Mouse (Mus musculus) myocyte (in vitro differentiated cells): Measurements from ENCODE around the gene Cep104.

Experiments used
- E2F4 ChIP-seq: IDR thresholded peaks from one replicate; pipeline ENCODE4 v1.6.1; 2011; ENCODE audit warnings: mild to moderate bottlenecking, control low read depth, moderate library complexity; ENCODE audit not compliant: insufficient read depth
- POLR2A ChIP-seq: IDR thresholded peaks from one replicate; pipeline ENCODE4 v1.6.1; 2011; ENCODE audit warnings: low read depth, mild to moderate bottlenecking, control low read depth, moderate library complexity; ENCODE audit not compliant: insufficient read length
- POLR2AphosphoS2 ChIP-seq: IDR thresholded peaks from one replicate; pipeline ENCODE4 v1.6.1; 2011; ENCODE audit warnings: low read depth, control low read depth; ENCODE audit not compliant: insufficient read length
- USF1 ChIP-seq: IDR thresholded peaks from one replicate; pipeline ENCODE4 v1.6.1; 2011; ENCODE audit warnings: low read depth, mild to moderate bottlenecking, control low read depth, moderate library complexity

DNA sequence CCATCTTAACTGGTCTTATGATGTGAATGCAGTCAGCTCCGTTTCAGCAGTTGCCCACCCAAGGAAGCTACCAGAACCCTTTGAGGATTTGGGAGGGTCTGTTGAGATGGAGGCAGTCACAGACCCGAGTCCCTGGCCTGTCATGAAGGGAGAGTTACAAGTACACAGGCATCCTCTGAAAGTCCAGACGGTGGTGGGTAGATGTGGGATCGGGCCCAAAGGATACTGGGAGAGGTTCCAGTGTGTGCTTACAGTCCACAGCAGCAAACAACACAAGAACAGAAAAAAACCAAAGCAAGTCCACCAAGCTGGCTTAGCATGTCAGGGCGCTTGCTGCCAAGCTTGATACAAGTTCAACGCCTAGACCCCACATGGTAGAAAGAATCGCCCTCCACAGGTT, 12.4 kb upstream of the Cep104 start:
- TF ChIP-seq POLR2A (no peak), POLR2AphosphoS2 (no peak), USF1 (no peak), E2F4 (no peak)
